Mouse (Mus musculus) erythroblast, adult 5-6 weeks (primary cell): ENCODE results near the gene Syngr2. TPM values are rescaled to one million over a fixed set of nuclear protein-coding genes. Genes with fewer than 3 reads are reported as not detected.

Experiments
- ATAC-seq: replicated peaks from 2 replicates; pipeline ENCODE4 v1.8.0; 2016; ENCODE audit warnings: moderate number of reproducible peaks, mild to moderate bottlenecking, moderate TSS enrichment, inconsistent platforms; ENCODE audit not compliant: poor library complexity, low FRiP score, severe bottlenecking
- total RNA-seq, 2 experiments: library from RNA; stranded (forward) in 1 of 2; stranded (reverse) in 1 of 2; fragments of 150-400 nt in 1 of 2; fragments of 200-764, 138-1000 nt in 1 of 2; gene quantifications; 2 replicates each; pipeline versions ENCODE4 v1.2.3 to v1.2.4; 2015 to 2017; ENCODE audit warnings: low replicate concordance in 2 of 2

The Syngr2 gene
- total RNA-seq (2015; ENCODE audit: low replicate concordance): 52.9 and 77.2 TPM in 2 replicates
- total RNA-seq (2017; ENCODE audit: low replicate concordance): 32.5 and 46.5 TPM in 2 replicates

GRCm38 (mm10) chr11:117809407-117810311, at the start of gene Syngr2, which contains the start of gene Gm20708:
TSS of gene Syngr2 (plus strand) at chr11:117809668.
TSS of gene Gm20708 (plus strand) at chr11:117809668.
- ATAC-seq: peak; percentile 70

GRCm38 (mm10) chr11:117760374-117761119, 48.9 kb upstream of the Syngr2 start:
- ATAC-seq: no peak

DNA sequence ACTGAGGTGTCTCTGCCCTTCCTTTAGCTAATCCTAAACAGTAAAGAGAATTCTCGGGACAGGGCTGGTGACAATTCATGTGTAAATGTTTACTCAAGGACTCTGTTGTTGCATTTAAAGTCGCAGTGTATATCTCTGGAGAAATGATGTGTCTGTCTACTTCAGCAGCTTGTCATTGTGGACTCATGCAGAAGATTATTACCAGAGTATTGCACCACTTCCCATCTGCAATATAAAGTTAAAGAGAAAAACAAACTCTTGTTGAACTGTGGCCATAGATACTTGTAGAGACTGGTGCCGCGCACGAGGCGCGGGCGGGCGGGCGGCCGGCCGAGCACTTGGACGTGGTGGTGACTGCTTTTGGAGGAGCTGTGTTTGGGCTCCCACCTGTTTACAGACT, 47.7 kb upstream of the Syngr2 start:
- no peak for ATAC-seq

DNA sequence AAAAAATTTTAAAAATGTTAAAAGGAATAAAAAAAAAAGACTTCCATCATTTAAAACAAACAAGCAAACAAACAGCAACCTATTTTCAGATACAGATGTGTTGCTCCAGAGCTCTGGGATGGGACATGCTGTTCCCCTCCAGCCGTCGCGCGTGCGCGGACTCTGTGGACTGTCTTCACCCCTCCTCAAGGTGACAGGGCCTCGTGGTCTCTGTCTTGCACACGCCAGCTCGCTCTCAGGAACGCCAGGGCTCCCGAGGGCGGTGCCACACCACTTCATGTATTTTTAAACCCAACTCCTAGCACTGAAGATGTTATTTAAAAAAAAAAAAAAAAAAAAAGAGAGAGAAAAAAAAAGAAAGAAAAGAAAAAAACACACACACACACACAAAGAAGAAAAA, 47.2 kb upstream of the Syngr2 start:
- no peak for ATAC-seq

DNA sequence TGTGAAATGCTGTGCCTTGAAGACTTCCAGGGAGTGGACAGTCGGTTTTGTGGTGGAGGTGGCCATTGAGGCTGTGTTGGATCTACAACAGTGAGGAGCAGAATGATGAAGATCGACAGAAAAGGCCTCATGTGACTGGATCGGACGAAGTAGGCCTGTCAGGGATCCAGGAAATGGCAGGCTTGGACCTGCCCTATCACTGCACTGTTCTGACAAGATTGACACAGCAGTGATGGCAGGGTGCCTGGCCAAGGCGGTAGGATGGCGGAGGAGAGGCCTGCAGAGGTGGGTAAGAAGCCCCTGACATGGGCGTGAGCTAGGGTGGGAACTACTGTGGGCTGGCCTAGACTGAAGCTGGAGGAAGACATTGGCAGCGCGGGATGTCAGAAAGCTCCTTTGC, 45.1 kb upstream of the Syngr2 start:
- ATAC-seq: no peak

- no peak for ATAC-seq
Measured at GRCm38 (mm10) chr11:117765361-117765760, 44.1 kb upstream of the Syngr2 start.

DNA sequence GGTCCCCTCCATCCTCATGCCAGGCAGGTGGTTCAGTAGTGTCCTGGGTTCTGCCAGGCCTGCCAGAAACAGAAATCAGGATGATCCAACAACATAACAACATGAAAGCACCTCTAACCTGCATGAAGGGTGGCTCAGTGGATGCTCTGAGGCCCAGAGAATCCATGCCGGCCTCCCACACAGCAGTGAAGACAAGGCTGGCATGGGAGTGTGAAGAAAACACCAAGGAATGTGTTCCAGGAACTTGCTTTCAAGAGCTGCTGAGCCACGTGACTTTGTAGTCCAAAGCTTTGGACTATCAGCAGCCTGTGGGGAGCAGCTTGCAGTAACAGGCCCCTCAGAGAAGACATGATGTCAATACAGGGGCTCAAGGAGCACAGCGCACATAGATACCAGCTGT, 43.2 kb upstream of the Syngr2 start:
- ATAC-seq: no peak

DNA sequence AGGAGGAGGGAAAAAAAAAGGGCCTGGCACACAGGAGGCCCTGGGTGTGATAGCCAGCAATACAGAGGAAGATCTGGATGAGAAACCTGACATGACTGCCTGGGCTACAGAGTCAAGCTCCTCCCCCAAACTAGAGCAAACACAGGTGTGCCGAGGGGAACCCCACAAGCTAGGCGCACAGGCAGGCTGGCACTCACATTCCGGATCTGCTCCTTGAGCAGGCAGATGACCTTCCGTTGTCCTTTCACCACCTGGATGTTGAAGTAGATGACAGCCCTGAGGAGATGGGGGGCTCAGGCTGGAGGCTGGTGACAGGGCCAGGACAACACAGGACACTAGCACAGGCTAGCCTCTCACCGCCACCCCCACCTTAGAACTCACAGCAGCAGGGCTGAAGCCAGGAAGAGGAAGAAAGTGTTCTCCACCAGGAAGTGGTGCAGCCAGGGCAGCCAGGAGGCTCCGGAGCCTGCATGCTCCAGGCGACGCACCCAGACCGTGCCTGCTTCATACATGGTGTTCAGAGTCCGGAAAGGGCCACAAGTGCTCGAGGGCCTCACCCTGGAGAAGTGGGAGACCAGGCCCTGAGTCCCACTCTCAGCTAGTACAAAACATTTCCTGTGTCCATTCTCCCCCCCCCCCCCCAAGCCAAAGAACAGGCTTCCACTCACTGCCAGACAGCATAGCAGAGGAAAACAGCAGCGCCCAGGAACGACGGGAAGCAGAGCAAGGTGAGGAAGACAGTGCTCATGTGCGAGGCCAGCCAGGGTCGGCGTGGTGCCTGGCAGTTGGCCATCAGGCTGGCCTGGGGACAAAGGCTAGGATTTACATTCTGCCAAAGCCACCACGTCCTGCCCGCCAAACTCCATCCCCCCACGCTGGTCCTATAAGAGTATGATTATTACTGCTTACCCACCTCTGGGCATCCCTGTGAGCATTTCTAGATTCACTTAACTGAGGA, 40.5 kb upstream of the Syngr2 start:
- ATAC-seq: no peak

GRCm38 (mm10) chr11:117769683-117770047, 39.8 kb upstream of the Syngr2 start:
- no peak for ATAC-seq

GRCm38 (mm10) chr11:117770407-117770806, 39.1 kb upstream of the Syngr2 start:
- ATAC-seq: no peak

GRCm38 (mm10) chr11:117772352-117772751, 37.1 kb upstream of the Syngr2 start:
- ATAC-seq: no peak

- no peak for ATAC-seq
Measured at GRCm38 (mm10) chr11:117774925-117775324, 34.5 kb upstream of the Syngr2 start.

- no peak for ATAC-seq
Measured at GRCm38 (mm10) chr11:117775540-117775939, 33.9 kb upstream of the Syngr2 start.

- no peak for ATAC-seq
Measured at GRCm38 (mm10) chr11:117776085-117776792, 33.2 kb upstream of the Syngr2 start.

- no peak for ATAC-seq
Measured at GRCm38 (mm10) chr11:117777111-117777510, 32.4 kb upstream of the Syngr2 start.

- ATAC-seq: no peak
Measured at GRCm38 (mm10) chr11:117778031-117778430, 31.4 kb upstream of the Syngr2 start.

DNA sequence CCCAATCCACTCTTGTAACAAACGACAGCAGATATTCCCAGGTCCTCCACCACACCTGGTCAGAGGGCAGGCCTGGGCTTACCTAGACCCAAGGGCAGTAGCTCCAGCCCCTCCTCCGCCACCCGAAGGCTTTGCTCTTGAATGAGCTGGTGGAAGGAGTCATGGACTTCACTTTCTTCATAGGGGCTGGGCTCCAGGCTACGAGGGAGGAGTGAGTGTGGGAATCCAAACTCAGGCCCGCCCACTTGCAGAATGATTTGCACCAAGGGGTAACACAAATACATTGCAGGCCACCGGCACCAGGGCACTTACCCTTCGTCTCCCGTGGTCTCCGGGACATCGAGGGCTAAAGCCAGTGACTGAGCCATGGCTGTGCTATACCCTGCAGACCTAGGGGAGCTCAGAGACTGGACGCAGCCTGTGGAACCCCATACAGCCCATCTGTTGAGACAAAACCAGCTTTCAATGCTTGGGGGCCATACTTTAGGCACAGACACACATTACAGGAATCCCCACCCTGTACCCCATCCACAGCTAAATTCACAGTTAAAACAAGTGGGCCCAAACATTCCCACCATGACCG, 30.5 kb upstream of the Syngr2 start:
- ATAC-seq: peak; percentile 28

DNA sequence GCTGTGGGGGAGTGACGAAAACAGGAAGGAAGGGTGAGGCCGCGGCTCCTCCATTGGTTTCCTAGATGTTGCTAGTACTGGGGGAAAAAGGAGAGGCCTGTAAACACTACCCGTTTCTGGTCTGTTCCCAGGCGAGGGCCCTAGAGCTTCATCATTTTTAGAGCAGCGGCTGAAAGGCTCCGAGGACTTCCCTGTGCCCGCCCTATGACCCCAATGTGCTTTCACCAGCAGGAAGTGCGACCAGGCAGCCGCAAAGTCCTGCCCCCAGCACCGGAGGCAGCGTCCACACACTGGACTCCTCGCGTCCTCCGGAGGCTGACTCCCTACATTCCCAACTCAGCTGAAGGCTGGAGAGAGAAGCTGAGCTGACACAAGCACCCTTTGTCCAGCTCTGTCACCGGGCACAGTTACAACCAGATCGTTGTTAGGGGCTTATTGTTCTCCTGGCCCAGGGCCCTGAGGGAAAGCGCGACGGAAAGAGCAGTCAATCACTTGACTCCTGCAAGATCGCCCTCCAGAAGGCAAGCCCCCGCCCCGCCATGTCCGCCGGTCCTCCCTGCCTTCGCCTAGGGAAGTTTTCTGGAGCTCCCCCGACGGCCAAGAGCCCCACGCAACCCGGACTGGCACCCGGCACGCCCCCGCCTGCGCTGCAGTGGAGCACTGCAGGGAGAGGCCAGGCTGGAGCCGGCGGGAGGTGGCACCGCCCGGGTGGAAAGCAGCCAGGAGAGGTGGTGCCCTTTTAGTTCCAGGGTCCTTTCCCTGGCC, 29.9 kb upstream of the Syngr2 start:
- peak; percentile 38 for ATAC-seq
